Mouse (Mus musculus) MEL (cell line): ENCODE results near the gene Sv2b.

Experiments used
- CTCF ChIP-seq, 3 experiments: IDR thresholded peaks in 2 of 3; conservative IDR thresholded peaks in 1 of 3; 2 replicates each; pipeline ENCODE4 v1.5.1; 2011 to 2012; ENCODE audit warnings: low read length in 3 of 3, low read depth in 2 of 3, mild to moderate bottlenecking in 2 of 3, improper control_type of control experiment in 1 of 3, inconsistent platforms in 1 of 3, mixed read lengths in 1 of 3, moderate library complexity in 1 of 3; ENCODE audit not compliant: control insufficient read depth in 1 of 3, insufficient read depth in 1 of 3, poor library complexity in 1 of 3, severe bottlenecking in 1 of 3
- EP300 ChIP-seq, 2 experiments: IDR thresholded peaks; 2 replicates each; pipeline ENCODE4 v1.6.1; 2011; ENCODE audit warnings: improper control_type of control experiment in 2 of 2, low read length in 2 of 2, low read depth in 1 of 2, mild to moderate bottlenecking in 1 of 2
- JUND ChIP-seq: IDR thresholded peaks from 2 replicates; pipeline ENCODE4 v1.6.1; 2011; ENCODE audit warnings: low read depth, mild to moderate bottlenecking, improper control_type of control experiment, low read length
- MAX ChIP-seq: IDR thresholded peaks from 2 replicates; pipeline ENCODE4 v1.6.1; 2011; ENCODE audit warnings: low read length, improper control_type of control experiment
- POLR2A ChIP-seq, 2 experiments: IDR thresholded peaks; 2 replicates each; pipeline ENCODE4 v1.6.1; 2011 to 2012; ENCODE audit warnings: low read length in 2 of 2, mild to moderate bottlenecking in 2 of 2, control low read depth in 1 of 2, improper control_type of control experiment in 1 of 2, low read depth in 1 of 2, moderate library complexity in 1 of 2; ENCODE audit not compliant: control insufficient read depth in 1 of 2, insufficient read depth in 1 of 2, poor library complexity in 1 of 2
- RCOR1 ChIP-seq: IDR thresholded peaks from 2 replicates; pipeline ENCODE4 v1.6.1; 2012; ENCODE audit warnings: low read depth, mild to moderate bottlenecking, inconsistent platforms, low read length, improper control_type of control experiment
- TAL1 ChIP-seq: IDR thresholded peaks from 2 replicates; pipeline ENCODE4 v1.6.1; 2012; ENCODE audit warnings: mild to moderate bottlenecking, inconsistent platforms, low read length, moderate library complexity, mixed read lengths
- TBP ChIP-seq: IDR thresholded peaks from 2 replicates; pipeline ENCODE4 v1.8.0; 2011; ENCODE audit warnings: low read depth, low read length, improper control_type of control experiment
- TCF12 ChIP-seq: IDR thresholded peaks from 2 replicates; pipeline ENCODE4 v1.6.1; 2014; ENCODE audit warnings: low read depth, mild to moderate bottlenecking, inconsistent platforms, low read length, improper control_type of control experiment, moderate library complexity
- UBTF ChIP-seq: IDR thresholded peaks from 2 replicates; pipeline ENCODE4 v1.6.1; 2012; ENCODE audit warnings: low read depth, mild to moderate bottlenecking, inconsistent platforms, low read length, improper control_type of control experiment, moderate library complexity, borderline replicate concordance; ENCODE audit not compliant: insufficient read depth
- USF1 ChIP-seq: IDR thresholded peaks from 2 replicates; pipeline ENCODE4 v1.6.1; 2014; ENCODE audit warnings: low read depth, mild to moderate bottlenecking, inconsistent platforms, low read length, improper control_type of control experiment, moderate library complexity
- ZC3H11A ChIP-seq: IDR thresholded peaks from 2 replicates; pipeline ENCODE4 v1.6.1; 2012; ENCODE audit warnings: low read depth, mild to moderate bottlenecking, inconsistent platforms, low read length, improper control_type of control experiment

GRCm38 (mm10) chr7:75128036-75128435, 181.0 kb downstream of the Sv2b start:
- TF ChIP-seq POLR2A (IDR thresholded peaks at IDR 0.05; ENCODE audit: control insufficient read depth in 1 of 2, insufficient read depth in 1 of 2, low read depth in 1 of 2, low read length in 2 of 2, poor library complexity in 1 of 2), result no peak
- TF ChIP-seq TBP, result no peak
- TF ChIP-seq CTCF (IDR thresholded peaks at IDR 0.05 in 2 of 3, conservative IDR thresholded peaks at IDR 0.05 in 1 of 3; ENCODE audit: control insufficient read depth in 1 of 3, insufficient read depth in 1 of 3, low read depth in 2 of 3, low read length in 3 of 3, poor library complexity in 1 of 3, severe bottlenecking in 1 of 3), result no peak
- TF ChIP-seq ZC3H11A, result no peak
- TF ChIP-seq UBTF, result no peak
- TF ChIP-seq TAL1, result no peak
- no peak for TF ChIP-seq JUND
- TF ChIP-seq TCF12, result no peak
- no peak for TF ChIP-seq RCOR1
- no peak for TF ChIP-seq MAX
- no peak for TF ChIP-seq EP300 (IDR thresholded peaks at IDR 0.05; ENCODE audit: low read depth in 1 of 2, low read length in 2 of 2)
- TF ChIP-seq USF1, result no peak
